Mouse (Mus musculus) E14TG2a.4 (cell line): ENCODE data around the gene Ccdc24.

Experiments used
- CTCF ChIP-seq: conservative IDR thresholded peaks from 2 replicates; pipeline ENCODE4 v1.5.1; 2014; ENCODE audit warnings: low read length
- NANOG ChIP-seq: IDR thresholded peaks from 2 replicates; pipeline ENCODE4 v1.6.1; 2014; ENCODE audit warnings: borderline replicate concordance, low read length, mixed read lengths
- POU5F1 ChIP-seq: IDR thresholded peaks from 2 replicates; pipeline ENCODE4 v1.6.1; 2014; ENCODE audit warnings: low read length, borderline replicate concordance

DNA sequence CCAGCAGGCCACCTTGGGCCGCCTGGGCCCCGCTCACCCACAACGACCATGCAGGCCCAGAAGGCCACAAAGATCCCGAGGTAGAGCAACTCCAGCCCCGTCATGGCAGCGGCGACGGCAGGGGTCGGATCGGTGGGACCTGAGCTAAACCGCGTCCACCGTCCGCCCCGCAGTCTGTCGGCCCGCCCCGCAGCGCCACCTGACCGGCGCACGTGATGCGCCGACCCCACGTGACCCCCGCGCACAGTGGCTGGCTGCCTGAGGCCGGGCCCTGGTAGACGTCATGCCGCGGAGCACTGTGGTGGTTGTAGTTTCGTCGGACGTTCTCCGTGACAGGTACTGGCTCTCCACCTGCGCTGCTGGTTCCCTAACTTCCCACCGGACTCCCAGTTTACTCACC lies 14.8 kb upstream of the Ccdc24 start, which contains the start of gene Atp6v0b:
- TF ChIP-seq POU5F1 (no peak), CTCF (no peak), NANOG (no peak)
